In genomic region chr1:77978696-77979095, GRCm38 (mm10) we compare ENCODE assay signal across 8 mouse cellular contexts.
A peak's percentile ranks its signal among the peaks of the same experiment; 100 is the strongest.
DNase-seq lines count a peak whose midpoint lies in the region; ATAC-seq and TF ChIP-seq lines count a peak whose summit lies in the region.

No protein-coding gene starts in this region.

- TF ChIP-seq POLR2A in limb, embryonic 14.5 days (IDR thresholded peaks at IDR 0.05; ENCODE audit: borderline replicate concordance, extremely low read depth, insufficient read depth, insufficient read length) = no peak

- H3K4me2 ChIP-seq in forebrain, embryonic 16.5 days (ENCODE audit: low read length) = no peak overlapping the region
- no peak overlapping the region for H3K4me2 ChIP-seq in limb, embryonic 14.5 days (replicated peaks; ENCODE audit: low read depth, low read length, severe bottlenecking)

- H3K27ac ChIP-seq in forebrain, embryonic 16.5 days (ENCODE audit: low read length) = no peak overlapping the region
- no peak overlapping the region for H3K27ac ChIP-seq in limb, embryonic 14.5 days (replicated peaks; ENCODE audit: low read depth, low read length)

- no peak overlapping the region for H3K4me3 ChIP-seq in forebrain, embryonic 16.5 days (replicated peaks; ENCODE audit: low read length)
- H3K4me3 ChIP-seq in limb, embryonic 14.5 days (replicated peaks; ENCODE audit: low read length) = no peak overlapping the region

- peak; percentile 29 for DNase-seq in thymus, postnatal 0 days (ENCODE audit: low spot score)
- no peak for DNase-seq in thymus, postnatal 36 days
- peak; percentile 22 for DNase-seq in c-Kit-positive CD71-positive TER-119-positive erythroid progenitor cells, embryonic 14.5 days (ENCODE audit: low spot score)
- DNase-seq in kidney, adult 9 months = peak; percentile 64
- DNase-seq in limb, embryonic 14.5 days (ENCODE audit: low spot score) = peak; percentile 79
- DNase-seq in ovary, postnatal 10 days (ENCODE audit: low spot score) = peak; percentile 14
- peak; percentile 13 for DNase-seq in yolk sac, embryonic 10.5 days (ENCODE audit: low spot score)

- H3K9ac ChIP-seq in forebrain, embryonic 16.5 days (replicated peaks; ENCODE audit: low read depth, low read length) = no peak overlapping the region
- no peak overlapping the region for H3K9ac ChIP-seq in limb, embryonic 14.5 days (ENCODE audit: low read depth, low read length, severe bottlenecking)

- no peaks in the 10 kb centered on the region for H3K9me3 ChIP-seq in forebrain, embryonic 16.5 days (ENCODE audit: control insufficient read depth, low read length)
- no peaks in the 10 kb centered on the region for H3K9me3 ChIP-seq in limb, embryonic 14.5 days (ENCODE audit: control insufficient read depth, low read length)

- peaks cover 39% of the 10 kb centered on the region for H3K27me3 ChIP-seq in forebrain, embryonic 16.5 days (replicated peaks; ENCODE audit: control insufficient read depth, insufficient read depth, low read length)
- H3K27me3 ChIP-seq in limb, embryonic 14.5 days (ENCODE audit: control insufficient read depth, insufficient read depth, low read length) = 0 out of 2 replicates have a peak, but pooled peaks cover 9% of the 10 kb centered on the region

- WGBS in forebrain, embryonic 16.5 days = 4% methylated on average over 7 of the region's 7 CpGs
- WGBS in limb, embryonic 14.5 days = 4% methylated on average over 7 of the region's 7 CpGs

- no peaks in the 10 kb centered on the region for H3K4me1 ChIP-seq in forebrain, embryonic 16.5 days (replicated peaks; ENCODE audit: control insufficient read depth, insufficient read depth, low read length)
- peaks cover 4% of the 10 kb centered on the region; the same call in 1 of the 2 replicates for H3K4me1 ChIP-seq in limb, embryonic 14.5 days (ENCODE audit: control insufficient read depth, insufficient read depth, low read length)

- peak; percentile 74 for ATAC-seq in forebrain, embryonic 16.5 days
- ATAC-seq in limb, embryonic 14.5 days (ENCODE audit: low FRiP score, low read depth) = peak; percentile 78; the same call in 1 of the 2 replicates

- H3K36me3 ChIP-seq in forebrain, embryonic 16.5 days (ENCODE audit: control insufficient read depth, insufficient read depth) = no peaks in the 10 kb centered on the region
- H3K36me3 ChIP-seq in limb, embryonic 14.5 days (ENCODE audit: control insufficient read depth, insufficient read depth, low read length) = no peaks in the 10 kb centered on the region

Comparison
In these comparisons a context has a peak if more than half of its experiments do, and no peak if none do; other contexts are left out.
1. DNase-seq: peak in thymus, postnatal 0 days (single experiment), c-Kit-positive CD71-positive TER-119-positive erythroid progenitor cells, embryonic 14.5 days (single experiment), kidney, adult 9 months (single experiment), limb, embryonic 14.5 days (single experiment), ovary, postnatal 10 days (single experiment) and yolk sac, embryonic 10.5 days (single experiment); none in thymus, postnatal 36 days (0 of 2).